8 mouse cellular contexts compared by ENCODE assay signal in genomic region chr9:50696851-50697705, GRCm38 (mm10). TPM values are rescaled to one million over a fixed set of nuclear protein-coding genes. Genes with fewer than 3 reads are reported as not detected.
DNase-seq lines count a peak whose midpoint lies in the region; ATAC-seq and TF ChIP-seq lines count a peak whose summit lies in the region.

No protein-coding gene starts in this region.

- H3K4me3 ChIP-seq in lung, embryonic 14.5 days (ENCODE audit: low read depth, low read length) = 0 out of 2 replicates have a peak overlapping the region, but pooled peaks have one; percentile 15
- H3K4me3 ChIP-seq in embryonic facial prominence, embryonic 15.5 days (replicated peaks) = peak overlapping the region; percentile 28
- peak overlapping the region; percentile 63 for H3K4me3 ChIP-seq in limb, embryonic 10.5 days
- H3K4me3 ChIP-seq in neural tube, embryonic 15.5 days (replicated peaks) = peak overlapping the region; percentile 72

- no peak overlapping the region for H3K27ac ChIP-seq in lung, embryonic 14.5 days (ENCODE audit: low read depth)
- no peak overlapping the region for H3K27ac ChIP-seq in embryonic facial prominence, embryonic 15.5 days (replicated peaks)
- H3K27ac ChIP-seq in limb, embryonic 10.5 days = peak overlapping the region; percentile 68; the same call in 1 of the 2 replicates
- peak overlapping the region; percentile 69 for H3K27ac ChIP-seq in neural tube, embryonic 15.5 days (replicated peaks)

- TF ChIP-seq CTCF in lung, embryonic 14.5 days (IDR thresholded peaks at IDR 0.05; ENCODE audit: low read depth) = no peak

- 51% methylated on average over 12 of the region's 12 CpGs for WGBS in lung, embryonic 14.5 days
- 67% methylated on average over 12 of the region's 12 CpGs for WGBS in embryonic facial prominence, embryonic 15.5 days
- WGBS in limb, embryonic 10.5 days = 67% methylated on average over 12 of the region's 12 CpGs
- whole genome bisulfite sequencing in neural tube, embryonic 15.5 days = 25% methylated on average over 12 of the region's 12 CpGs

- peaks cover 3% of the 10 kb centered on the region for H3K36me3 ChIP-seq in lung, embryonic 14.5 days (ENCODE audit: insufficient read depth)
- peaks cover 8% of the 10 kb centered on the region for H3K36me3 ChIP-seq in embryonic facial prominence, embryonic 15.5 days
- peaks cover 65% of the 10 kb centered on the region for H3K36me3 ChIP-seq in limb, embryonic 10.5 days
- peaks cover 27% of the 10 kb centered on the region for H3K36me3 ChIP-seq in neural tube, embryonic 15.5 days

- H3K4me2 ChIP-seq in lung, embryonic 14.5 days = peak overlapping the region; percentile 100
- peak overlapping the region; percentile 99 for H3K4me2 ChIP-seq in embryonic facial prominence, embryonic 15.5 days (replicated peaks)
- peak overlapping the region; percentile 94 for H3K4me2 ChIP-seq in neural tube, embryonic 15.5 days

- H3K27me3 ChIP-seq in lung, embryonic 14.5 days (ENCODE audit: insufficient read depth, low read length) = peaks cover 13% of the 10 kb centered on the region; the same call in 1 of the 2 replicates
- H3K27me3 ChIP-seq in embryonic facial prominence, embryonic 15.5 days = peaks cover 3% of the 10 kb centered on the region; the same call in 1 of the 2 replicates
- H3K27me3 ChIP-seq in limb, embryonic 10.5 days (ENCODE audit: low read depth, poor library complexity, severe bottlenecking) = peaks cover 32% of the 10 kb centered on the region
- H3K27me3 ChIP-seq in neural tube, embryonic 15.5 days (replicated peaks) = no peaks in the 10 kb centered on the region

- no peak for DNase-seq in lung, embryonic 14.5 days
- DNase-seq in lung, postnatal 4 days = no peak
- no peak for DNase-seq in limb, embryonic 10.5 days (ENCODE audit: low spot score)
- DNase-seq in cerebellum, postnatal 10 days = no peak
- no peak for DNase-seq in adrenal gland, adult 2 months
- DNase-seq in thymus, postnatal 14 days = no peak

- no peaks in the 10 kb centered on the region for H3K9me3 ChIP-seq in lung, embryonic 14.5 days (ENCODE audit: low read depth, low read length)
- no peaks in the 10 kb centered on the region for H3K9me3 ChIP-seq in embryonic facial prominence, embryonic 15.5 days (replicated peaks)
- no peaks in the 10 kb centered on the region for H3K9me3 ChIP-seq in limb, embryonic 10.5 days (replicated peaks)
- H3K9me3 ChIP-seq in neural tube, embryonic 15.5 days (replicated peaks) = no peaks in the 10 kb centered on the region

- no peak for ATAC-seq in lung, embryonic 14.5 days (ENCODE audit: insufficient read depth)
- no peak for ATAC-seq in embryonic facial prominence, embryonic 15.5 days (ENCODE audit: insufficient number of reproducible peaks, low FRiP score, low TSS enrichment, low read depth)
- no peak for ATAC-seq in neural tube, embryonic 15.5 days (ENCODE audit: low FRiP score)

- H3K9ac ChIP-seq in lung, embryonic 14.5 days = no peak overlapping the region
- peak overlapping the region; percentile 29; the same call in 1 of the 2 replicates for H3K9ac ChIP-seq in embryonic facial prominence, embryonic 15.5 days
- peak overlapping the region; percentile 63 for H3K9ac ChIP-seq in neural tube, embryonic 15.5 days (replicated peaks)

- H3K4me1 ChIP-seq in lung, embryonic 14.5 days (ENCODE audit: insufficient read depth) = peaks cover 4% of the 10 kb centered on the region; the same call in 1 of the 2 replicates
- H3K4me1 ChIP-seq in embryonic facial prominence, embryonic 15.5 days = peaks cover 28% of the 10 kb centered on the region
- peaks cover 25% of the 10 kb centered on the region for H3K4me1 ChIP-seq in limb, embryonic 10.5 days
- peaks cover 52% of the 10 kb centered on the region for H3K4me1 ChIP-seq in neural tube, embryonic 15.5 days

RNA-seq across cellular contexts. Expression of gene Dlat, which starts 37.5 kb away (rescaled TPM):
- polyA plus RNA-seq in lung, embryonic 14.5 days (2014; fragmentation: Nextera tagmentation; extraction: Ambion mirVana) = 53.7 and 55.3 TPM in 2 replicates
- polyA plus RNA-seq in embryonic facial prominence, embryonic 15.5 days (2015; fragmentation: Nextera tagmentation; extraction: Ambion mirVana) = 50.1 and 51.3 TPM in 2 replicates
- 61.7 and 62.1 TPM in 2 replicates for polyA plus RNA-seq in limb, embryonic 10.5 days (2016; fragmentation: Nextera tagmentation; extraction: Ambion mirVana)
- polyA plus RNA-seq in neural tube, embryonic 15.5 days (2015; fragmentation: Nextera tagmentation; extraction: Ambion mirVana) = 58.6 and 61.7 TPM in 2 replicates
- total RNA-seq in adrenal gland, adult 2 months (2021) = 100 to 1,000 TPM; 152 to 160 TPM
- polyA plus RNA-seq in adrenal gland, adult 2 months (2012; rRNA removed) = 30.1 and 32.5 TPM in 2 replicates

RNA-seq across cellular contexts. Expression of gene Dixdc1, which starts 42.2 kb away (rescaled TPM):
- polyA plus RNA-seq in lung, embryonic 14.5 days (2014; fragmentation: Nextera tagmentation; extraction: Ambion mirVana) = 11.6 and 12.1 TPM in 2 replicates
- polyA plus RNA-seq in embryonic facial prominence, embryonic 15.5 days (2015; fragmentation: Nextera tagmentation; extraction: Ambion mirVana) = 13.7 and 17.2 TPM in 2 replicates
- 33.8 and 36.8 TPM in 2 replicates for polyA plus RNA-seq in limb, embryonic 10.5 days (2016; fragmentation: Nextera tagmentation; extraction: Ambion mirVana)
- polyA plus RNA-seq in neural tube, embryonic 15.5 days (2015; fragmentation: Nextera tagmentation; extraction: Ambion mirVana) = 28.3 and 30.4 TPM in 2 replicates
- total RNA-seq in adrenal gland, adult 2 months (2021) = 1 to 10 TPM; 5.2 to 8.9 TPM
- polyA plus RNA-seq in adrenal gland, adult 2 months (2012; rRNA removed) = 1.7 and 1.8 TPM in 2 replicates

RNA-seq across cellular contexts. Expression of gene 2310030G06Rik, which starts 49.3 kb away (rescaled TPM):
- 9.7 and 10.0 TPM in 2 replicates for polyA plus RNA-seq in lung, embryonic 14.5 days (2014; fragmentation: Nextera tagmentation; extraction: Ambion mirVana)
- polyA plus RNA-seq in embryonic facial prominence, embryonic 15.5 days (2015; fragmentation: Nextera tagmentation; extraction: Ambion mirVana) = 9.5 TPM in 2 replicates
- 2.6 and 2.8 TPM in 2 replicates for polyA plus RNA-seq in limb, embryonic 10.5 days (2016; fragmentation: Nextera tagmentation; extraction: Ambion mirVana)
- 2.3 and 3.3 TPM in 2 replicates for polyA plus RNA-seq in neural tube, embryonic 15.5 days (2015; fragmentation: Nextera tagmentation; extraction: Ambion mirVana)
- total RNA-seq in adrenal gland, adult 2 months (2021) = 1 to 10 TPM; 4.3 to 6.1 TPM
- polyA plus RNA-seq in adrenal gland, adult 2 months (2012; rRNA removed) = 1.5 and 1.7 TPM in 2 replicates

RNA-seq across cellular contexts. Expression of gene Cryab, which starts 54.0 kb away (rescaled TPM):
- 41.1 and 64.3 TPM in 2 replicates for polyA plus RNA-seq in lung, embryonic 14.5 days (2014; fragmentation: Nextera tagmentation; extraction: Ambion mirVana)
- polyA plus RNA-seq in embryonic facial prominence, embryonic 15.5 days (2015; fragmentation: Nextera tagmentation; extraction: Ambion mirVana) = 139 and 178 TPM in 2 replicates
- 2.4 and 3.1 TPM in 2 replicates for polyA plus RNA-seq in limb, embryonic 10.5 days (2016; fragmentation: Nextera tagmentation; extraction: Ambion mirVana)
- polyA plus RNA-seq in neural tube, embryonic 15.5 days (2015; fragmentation: Nextera tagmentation; extraction: Ambion mirVana) = 24.7 and 28.2 TPM in 2 replicates
- 10 to 100 TPM; 28.6 to 46.1 TPM for total RNA-seq in adrenal gland, adult 2 months (2021)
- polyA plus RNA-seq in adrenal gland, adult 2 months (2012; rRNA removed) = 67.3 and 78.0 TPM in 2 replicates

RNA-seq across cellular contexts. Expression of gene Hspb2, which starts 55.1 kb away (rescaled TPM):
- polyA plus RNA-seq in lung, embryonic 14.5 days (2014; fragmentation: Nextera tagmentation; extraction: Ambion mirVana) = 3.4 and 6.0 TPM in 2 replicates
- polyA plus RNA-seq in embryonic facial prominence, embryonic 15.5 days (2015; fragmentation: Nextera tagmentation; extraction: Ambion mirVana) = 61.2 and 79.5 TPM in 2 replicates
- polyA plus RNA-seq in limb, embryonic 10.5 days (2016; fragmentation: Nextera tagmentation; extraction: Ambion mirVana) = not detected in 2 replicates
- 4.9 and 6.6 TPM in 2 replicates for polyA plus RNA-seq in neural tube, embryonic 15.5 days (2015; fragmentation: Nextera tagmentation; extraction: Ambion mirVana)
- 1 to 10 TPM; 1.2 to 3.6 TPM for total RNA-seq in adrenal gland, adult 2 months (2021)
- polyA plus RNA-seq in adrenal gland, adult 2 months (2012; rRNA removed) = 9.2 and 10.2 TPM in 2 replicates

Comparison
In these comparisons a context has a peak if more than half of its experiments do, and no peak if none do; other contexts are left out.
1. H3K27ac ChIP-seq: peak in limb, embryonic 10.5 days (single experiment) and neural tube, embryonic 15.5 days (single experiment); none in lung, embryonic 14.5 days (single experiment) and embryonic facial prominence, embryonic 15.5 days (single experiment).
2. H3K4me3 ChIP-seq: peak in every context shown above with its lines; median percentile 72 in neural tube, embryonic 15.5 days; 63 in limb, embryonic 10.5 days; 28 in embryonic facial prominence, embryonic 15.5 days; 15 in lung, embryonic 14.5 days.
3. Peak in every context shown above with its lines, with median percentiles within 50 percentile points of each other: H3K4me2 ChIP-seq.